Mouse (Mus musculus): ENCODE measurements around the gene Actr6.
"Not testable (repeated sequence)": the region's sequence is repeated elsewhere in the genome, so short reads cannot be mapped to it uniquely, and the experiment has no call there.

Actr6 gene

GRCm38 (mm10) chr10:89737092-89737491 lies 5.0 kb upstream of the Actr6 start:
- no peak for DNase-seq

GRCm38 (mm10) chr10:89731341-89731740 lies 754 bp downstream of the Actr6 start:
- DNase-seq: peak; percentile 10

GRCm38 (mm10) chr10:89730386-89730785 lies 1.7 kb downstream of the Actr6 start:
- DNase-seq: no peak

GRCm38 (mm10) chr10:89722247-89723195 lies 9.6 kb downstream of the Actr6 start:
- DNase-seq: no peak

GRCm38 (mm10) chr10:89720796-89721195 lies 11.3 kb downstream of the Actr6 start:
- no peak for DNase-seq

- no peak for DNase-seq
These were observed 11.8 kb downstream of the Actr6 start for GRCm38 (mm10) chr10:89720252-89720651.

GRCm38 (mm10) chr10:89714910-89715309 lies 17.2 kb downstream of the Actr6 start:
- no peak for DNase-seq

GRCm38 (mm10) chr10:89708720-89709119 lies 23.4 kb downstream of the Actr6 start:
- no peak for DNase-seq

GRCm38 (mm10) chr10:89707397-89707796 lies 24.7 kb downstream of the Actr6 start:
- no peak for DNase-seq

- DNase-seq: peak; percentile 65
These were observed 29.1 kb downstream of the Actr6 start for GRCm38 (mm10) chr10:89703042-89703441.

GRCm38 (mm10) chr10:89697956-89698355 lies 34.1 kb downstream of the Actr6 start:
- DNase-seq: no peak

- DNase-seq: not testable (repeated sequence)
These were observed 35.8 kb downstream of the Actr6 start for GRCm38 (mm10) chr10:89696270-89696669.

- DNase-seq: no peak
These were observed 36.7 kb downstream of the Actr6 start for GRCm38 (mm10) chr10:89695194-89695911.

- no peak for DNase-seq
These were observed 42.1 kb downstream of the Actr6 start for GRCm38 (mm10) chr10:89690021-89690420.

GRCm38 (mm10) chr10:89687455-89687854 lies 44.6 kb downstream of the Actr6 start:
- DNase-seq: no peak

GRCm38 (mm10) chr10:89686139-89686808 lies 45.8 kb downstream of the Actr6 start, which contains the start of gene Scyl2:
Gene Scyl2 (minus strand): TSS chr10:89686285.
- DNase-seq: peak; percentile 98

- no peak for DNase-seq
These were observed 46.5 kb downstream of the Actr6 start for GRCm38 (mm10) chr10:89685391-89686138.

- DNase-seq: no peak
These were observed 49.1 kb downstream of the Actr6 start for GRCm38 (mm10) chr10:89682961-89683360.

GRCm38 (mm10) chr10:89682157-89682556 lies 49.9 kb downstream of the Actr6 start:
- DNase-seq: no peak

GRCm38 (mm10) chr10:89681706-89682105 lies 50.4 kb downstream of the Actr6 start:
- DNase-seq: no peak

GRCm38 (mm10) chr10:89680517-89680916 lies 51.6 kb downstream of the Actr6 start:
- no peak for DNase-seq

GRCm38 (mm10) chr10:89679448-89679847 lies 52.6 kb downstream of the Actr6 start:
- no peak for DNase-seq

All from thymus, postnatal 14 days (tissue).